Mouse (Mus musculus) neural tube, embryonic 13.5 days (tissue): Measurements from ENCODE around the gene Notum. TPM values are rescaled to one million over a fixed set of nuclear protein-coding genes. Genes with fewer than 3 reads are reported as not detected.
"Not testable (repeated sequence)": the region's sequence is repeated elsewhere in the genome, so short reads cannot be mapped to it uniquely, and the experiment has no call there.

ENCODE experiments used
- ATAC-seq: fragments of 200-750 bp; cut with Nextera tagmentation; 2 replicates; pipeline ENCODE4 v1.8.0; 2017; ENCODE audit warnings: low read depth, mild to moderate bottlenecking, moderate TSS enrichment, moderate library complexity
- H3K27ac ChIP-seq: fragments of 300-500 bp; sonication (generic); replicated peaks from 2 replicates; pipeline ENCODE4 v1.5.1; 2015; ENCODE audit warnings: moderate library complexity, mild to moderate bottlenecking, inconsistent platforms
- H3K27me3 ChIP-seq: fragments of 300-500 bp; sonication (generic); 2 replicates; pipeline ENCODE4 v1.6.1; 2015; ENCODE audit warnings: mild to moderate bottlenecking, inconsistent platforms
- H3K36me3 ChIP-seq: fragments of 300-500 bp; sonication (generic); 2 replicates; pipeline ENCODE4 v1.6.1; 2015; ENCODE audit warnings: mild to moderate bottlenecking, inconsistent platforms
- H3K4me1 ChIP-seq: fragments of 300-500 bp; sonication (generic); replicated peaks from 2 replicates; pipeline ENCODE4 v1.6.1; 2015; ENCODE audit warnings: inconsistent platforms
- H3K4me2 ChIP-seq: fragments of 300-500 bp; sonication (generic); 2 replicates; pipeline ENCODE4 v1.6.1; 2015; ENCODE audit warnings: inconsistent platforms, mild to moderate bottlenecking, moderate library complexity
- H3K4me3 ChIP-seq: fragments of 300-500 bp; sonication (generic); 2 replicates; pipeline ENCODE4 v1.5.1; 2015; ENCODE audit warnings: mild to moderate bottlenecking, inconsistent platforms
- H3K9ac ChIP-seq: fragments of 300-500 bp; sonication (generic); 2 replicates; pipeline ENCODE4 v1.6.1; 2015; ENCODE audit warnings: moderate library complexity, mild to moderate bottlenecking, inconsistent platforms
- H3K9me3 ChIP-seq: fragments of 300-500 bp; sonication (generic); 2 replicates; pipeline ENCODE4 v1.6.1; 2016; ENCODE audit warnings: inconsistent platforms
- WGBS: fragments of 180-500 bp; shearing (Covaris S2); methylation state at CpG from one replicate; pipeline ENCODE4 v1.1.7; 2015; 5-methylcytosine and 5-hydroxymethylcytosine counted together
- polyA plus RNA-seq: library from polyadenylated mRNA; unstranded; fragments of >200 nt; fragmentation: Nextera tagmentation; extraction: Ambion mirVana; gene quantifications from 2 replicates; pipeline ENCODE4 v1.2.1, GENCODE M21; 2015

Notum gene
- polyA plus RNA-seq, 1 experiment from 2014 or later: 2.7 TPM

DNA sequence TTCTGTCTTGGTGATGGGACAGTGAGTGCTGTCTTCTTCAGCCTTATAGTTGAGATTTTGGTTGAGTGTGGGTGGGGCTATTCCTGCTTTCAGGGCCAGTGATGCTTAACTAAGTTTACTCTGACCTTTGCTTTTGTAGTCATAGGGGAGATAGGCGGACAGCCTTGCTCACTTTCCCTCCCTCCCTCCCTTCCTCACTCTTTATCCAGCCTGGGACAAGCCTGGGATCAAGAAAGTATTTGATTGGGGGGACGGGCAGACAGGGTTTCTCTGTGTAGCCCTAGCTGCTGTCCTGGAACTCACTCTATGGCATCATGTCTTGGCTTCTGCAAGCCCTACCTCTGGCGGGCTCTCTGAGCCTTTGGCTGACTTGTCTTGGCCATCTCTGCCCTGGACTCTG is 32.5 kb upstream of the Notum start:
- Histone ChIP-seq H3K4me2 (no peak overlapping the region), H3K27me3 (no peaks in the 10 kb centered on the region), H3K9ac (no peak overlapping the region), H3K36me3 (peaks cover 66% of the 10 kb centered on the region), H3K27ac (no peak overlapping the region), H3K4me3 (no peak overlapping the region), H3K4me1 (peaks cover 23% of the 10 kb centered on the region), H3K9me3 (no peaks in the 10 kb centered on the region)
- 48% methylated on average over 3 of the region's 3 CpGs for WGBS
- no peak for ATAC-seq

DNA sequence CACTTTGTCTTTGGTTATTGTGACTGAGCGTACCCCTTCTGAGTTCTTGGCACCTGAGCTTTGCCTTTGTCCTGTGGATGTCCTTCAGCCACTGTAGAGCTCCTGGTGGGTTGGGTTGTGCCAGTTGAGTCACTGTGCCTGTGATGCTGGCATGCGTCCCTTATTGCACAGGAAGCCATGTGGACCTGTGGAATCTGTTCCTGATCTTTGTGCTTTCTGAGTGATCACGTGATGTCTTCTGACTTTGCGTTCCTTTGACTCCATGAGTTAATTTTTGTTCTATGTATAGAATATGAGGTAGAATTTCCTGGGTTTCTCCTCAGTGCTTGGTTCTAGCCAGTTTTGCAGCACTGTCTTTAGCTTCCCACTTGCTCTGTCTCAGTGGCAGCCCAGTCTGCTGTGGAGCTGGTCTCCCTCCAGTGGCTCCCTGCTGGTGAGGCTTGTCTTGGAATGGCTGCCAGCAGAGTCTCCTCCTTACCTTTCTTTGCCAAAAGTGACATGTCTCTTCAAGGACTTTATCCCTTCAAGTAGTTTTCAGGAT is 31.6 kb upstream of the Notum start:
- H3K9ac ChIP-seq: no peak overlapping the region
- H3K4me3 ChIP-seq: no peak overlapping the region
- H3K27ac ChIP-seq: no peak overlapping the region
- H3K4me1 ChIP-seq: peaks cover 23% of the 10 kb centered on the region
- peaks cover 75% of the 10 kb centered on the region for H3K36me3 ChIP-seq
- H3K27me3 ChIP-seq: no peaks in the 10 kb centered on the region
- H3K9me3 ChIP-seq: no peaks in the 10 kb centered on the region
- 98% methylated on average over 4 of the region's 4 CpGs for WGBS
- H3K4me2 ChIP-seq: no peak overlapping the region
- ATAC-seq: no peak

- Histone ChIP-seq H3K36me3 (peaks cover 83% of the 10 kb centered on the region), H3K27ac (no peak overlapping the region), H3K4me1 (peaks cover 4% of the 10 kb centered on the region; the same call in 1 of the 2 replicates), H3K4me2 (no peak overlapping the region), H3K27me3 (no peaks in the 10 kb centered on the region), H3K9ac (no peak overlapping the region), H3K4me3 (no peak overlapping the region), H3K9me3 (no peaks in the 10 kb centered on the region)
- no peak for ATAC-seq
- WGBS: 82% methylated on average over 3 of the region's 3 CpGs
These were observed 28.4 kb upstream of the Notum start for GRCm38 (mm10) chr11:120689365-120689764.

DNA sequence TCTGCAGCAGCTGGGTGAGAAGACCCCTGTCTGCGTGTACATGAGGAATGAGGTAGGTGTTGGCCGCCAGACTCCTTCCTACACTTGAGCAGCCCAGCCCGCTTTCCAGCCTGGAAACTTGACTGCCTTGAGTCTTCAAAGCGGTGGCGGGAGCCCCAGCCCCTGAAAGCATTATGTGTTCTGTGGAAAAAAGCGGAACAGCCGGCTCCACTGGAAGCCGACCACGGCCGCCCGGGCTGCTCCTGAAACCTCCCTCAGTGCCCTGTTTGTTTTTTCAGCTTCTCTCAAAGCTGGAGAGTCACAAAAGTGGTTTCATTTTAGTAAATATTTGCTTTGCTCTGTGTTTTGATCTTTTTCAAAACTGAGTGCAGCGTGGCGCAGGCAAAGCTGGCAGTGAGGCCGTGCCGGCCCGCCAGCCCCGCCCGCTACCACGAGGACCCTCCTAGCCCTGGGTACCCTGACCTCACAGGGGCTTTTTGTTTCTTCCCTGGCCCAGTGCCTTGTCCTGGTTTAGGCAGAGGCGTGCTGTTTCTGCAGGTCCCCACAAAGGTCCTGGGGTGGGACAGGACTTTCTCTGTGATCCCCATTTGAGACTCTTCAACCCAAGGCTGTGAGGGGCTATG is 25.8 kb upstream of the Notum start:
- no peak for ATAC-seq

GRCm38 (mm10) chr11:120684660-120685059 is 23.7 kb upstream of the Notum start:
- Histone ChIP-seq H3K9me3 (no peaks in the 10 kb centered on the region), H3K4me3 (no peak overlapping the region), H3K27ac (no peak overlapping the region), H3K9ac (no peak overlapping the region), H3K27me3 (no peaks in the 10 kb centered on the region), H3K4me2 (no peak overlapping the region), H3K36me3 (peaks cover 79% of the 10 kb centered on the region), H3K4me1 (no peaks in the 10 kb centered on the region; the same call in 1 of the 2 replicates)
- no peak for ATAC-seq
- WGBS: 93% methylated on average over 2 of the region's 2 CpGs

More for the DNA sequence above, 25.8 kb upstream of the Notum start:
- no peak overlapping the region for H3K4me3 ChIP-seq
- no peak overlapping the region for H3K9ac ChIP-seq
- H3K4me2 ChIP-seq: no peak overlapping the region
- no peaks in the 10 kb centered on the region; the same call in 1 of the 2 replicates for H3K4me1 ChIP-seq
- WGBS: 72% methylated on average over 20 of the region's 20 CpGs
- peaks cover 76% of the 10 kb centered on the region for H3K36me3 ChIP-seq
- no peaks in the 10 kb centered on the region for H3K27me3 ChIP-seq
- H3K9me3 ChIP-seq: no peaks in the 10 kb centered on the region
- peak overlapping the region; percentile 52; the same call in 1 of the 2 replicates for H3K27ac ChIP-seq

DNA sequence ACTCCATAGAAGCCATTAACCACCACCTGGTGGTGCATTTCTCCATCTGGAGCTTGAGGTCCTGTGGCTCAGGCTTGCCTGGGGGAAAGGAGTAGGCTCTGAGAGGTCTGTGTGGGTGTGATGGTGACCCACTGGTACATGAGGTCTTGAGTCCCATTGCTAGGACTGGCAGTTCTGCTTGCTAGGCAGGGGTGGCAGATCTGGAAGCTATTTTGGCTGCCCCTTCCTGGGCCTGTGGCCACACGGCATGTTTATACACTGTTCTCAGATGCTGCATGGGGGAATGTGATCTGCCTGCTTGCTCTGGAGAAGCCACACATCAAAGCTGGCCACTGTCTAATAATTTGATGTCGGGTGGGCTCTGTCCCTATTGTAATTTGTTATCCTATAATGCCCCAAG is 23.1 kb upstream of the Notum start:
- 90% methylated on average over 2 of the region's 2 CpGs for WGBS
- no peak overlapping the region for H3K27ac ChIP-seq
- no peaks in the 10 kb centered on the region; the same call in 1 of the 2 replicates for H3K4me1 ChIP-seq
- H3K36me3 ChIP-seq: peaks cover 79% of the 10 kb centered on the region
- no peak overlapping the region for H3K9ac ChIP-seq
- no peak overlapping the region for H3K4me3 ChIP-seq
- no peak overlapping the region for H3K4me2 ChIP-seq
- H3K9me3 ChIP-seq: no peaks in the 10 kb centered on the region
- ATAC-seq: no peak
- H3K27me3 ChIP-seq: no peaks in the 10 kb centered on the region

- peaks cover 79% of the 10 kb centered on the region for H3K36me3 ChIP-seq
- no peak overlapping the region for H3K4me2 ChIP-seq
- no peaks in the 10 kb centered on the region for H3K9me3 ChIP-seq
- H3K9ac ChIP-seq: no peak overlapping the region
- no peak for ATAC-seq
- no peak overlapping the region for H3K27ac ChIP-seq
- H3K27me3 ChIP-seq: no peaks in the 10 kb centered on the region
- no peaks in the 10 kb centered on the region; the same call in 1 of the 2 replicates for H3K4me1 ChIP-seq
- WGBS: 92% methylated on average over 3 of the region's 3 CpGs
- no peak overlapping the region for H3K4me3 ChIP-seq
These were observed 22.6 kb upstream of the Notum start for GRCm38 (mm10) chr11:120683536-120683935.

DNA sequence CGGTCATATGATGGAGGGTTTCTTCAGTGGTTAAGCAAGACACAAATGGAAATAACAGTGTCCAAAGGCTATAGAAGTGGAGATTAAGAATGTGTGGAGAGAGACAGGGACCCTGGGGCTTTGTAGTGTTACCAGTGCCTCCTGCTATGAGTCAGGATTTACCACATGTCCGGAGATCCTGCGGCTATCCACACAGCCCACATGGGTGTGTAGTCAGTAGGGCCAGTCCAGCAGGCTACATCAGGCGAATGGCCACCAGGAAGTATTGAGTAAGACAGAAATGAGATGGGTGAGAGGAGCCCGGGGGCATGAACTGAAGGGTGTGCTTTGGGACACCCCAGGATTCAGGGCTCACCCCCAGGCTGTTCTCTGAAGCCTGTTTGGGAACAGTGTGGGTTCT is 21.7 kb upstream of the Notum start:
- H3K4me3 ChIP-seq: no peak overlapping the region
- H3K9ac ChIP-seq: no peak overlapping the region; the same call in 1 of the 2 replicates
- H3K36me3 ChIP-seq: peaks cover 79% of the 10 kb centered on the region
- H3K4me1 ChIP-seq: no peaks in the 10 kb centered on the region; the same call in 1 of the 2 replicates
- no peaks in the 10 kb centered on the region for H3K9me3 ChIP-seq
- H3K27me3 ChIP-seq: no peaks in the 10 kb centered on the region
- H3K27ac ChIP-seq: no peak overlapping the region
- WGBS: 96% methylated on average over 5 of the region's 5 CpGs
- H3K4me2 ChIP-seq: no peak overlapping the region
- no peak for ATAC-seq

GRCm38 (mm10) chr11:120679909-120680308 is 18.9 kb upstream of the Notum start:
- no peak overlapping the region for H3K9ac ChIP-seq
- no peak overlapping the region for H3K4me2 ChIP-seq
- H3K4me3 ChIP-seq: no peak overlapping the region
- H3K9me3 ChIP-seq: no peaks in the 10 kb centered on the region
- H3K36me3 ChIP-seq: peaks cover 77% of the 10 kb centered on the region
- WGBS: 88% methylated on average over 3 of the region's 3 CpGs
- no peak for ATAC-seq
- H3K27ac ChIP-seq: no peak overlapping the region
- H3K4me1 ChIP-seq: peaks cover 7% of the 10 kb centered on the region
- H3K27me3 ChIP-seq: no peaks in the 10 kb centered on the region

- no peaks in the 10 kb centered on the region for H3K9me3 ChIP-seq
- WGBS: 92% methylated on average over 4 of the region's 4 CpGs
- H3K4me1 ChIP-seq: peaks cover 23% of the 10 kb centered on the region
- H3K9ac ChIP-seq: no peak overlapping the region
- no peak overlapping the region for H3K4me2 ChIP-seq
- H3K27me3 ChIP-seq: no peaks in the 10 kb centered on the region
- H3K36me3 ChIP-seq: peaks cover 60% of the 10 kb centered on the region
- no peak overlapping the region for H3K4me3 ChIP-seq
- no peak overlapping the region for H3K27ac ChIP-seq
- ATAC-seq: no peak
These were observed 16.0 kb upstream of the Notum start for GRCm38 (mm10) chr11:120676951-120677350.

DNA sequence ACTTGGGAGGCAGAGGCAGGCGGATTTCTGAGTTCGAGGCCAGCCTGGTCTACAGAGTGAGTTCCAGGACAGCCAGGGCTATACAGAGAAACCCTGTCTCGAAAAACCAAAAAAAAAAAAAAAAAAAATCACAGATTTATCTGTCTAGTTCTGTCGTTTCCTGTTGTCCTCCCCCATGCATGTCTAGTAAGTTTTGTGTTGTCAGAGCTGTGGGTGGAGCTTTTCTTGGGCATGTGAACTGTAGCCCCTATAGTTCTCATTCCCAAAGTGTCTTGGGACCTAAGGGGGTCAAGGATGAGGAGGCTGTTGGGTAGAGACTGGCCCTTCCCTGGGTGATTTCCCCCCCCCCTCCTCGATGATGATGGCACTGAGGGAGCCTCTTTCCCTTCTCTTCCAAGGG is 14.9 kb upstream of the Notum start:
- H3K4me1 ChIP-seq: peaks cover 23% of the 10 kb centered on the region
- H3K27ac ChIP-seq, H3K27me3 ChIP-seq: not testable (repeated sequence)

DNA sequence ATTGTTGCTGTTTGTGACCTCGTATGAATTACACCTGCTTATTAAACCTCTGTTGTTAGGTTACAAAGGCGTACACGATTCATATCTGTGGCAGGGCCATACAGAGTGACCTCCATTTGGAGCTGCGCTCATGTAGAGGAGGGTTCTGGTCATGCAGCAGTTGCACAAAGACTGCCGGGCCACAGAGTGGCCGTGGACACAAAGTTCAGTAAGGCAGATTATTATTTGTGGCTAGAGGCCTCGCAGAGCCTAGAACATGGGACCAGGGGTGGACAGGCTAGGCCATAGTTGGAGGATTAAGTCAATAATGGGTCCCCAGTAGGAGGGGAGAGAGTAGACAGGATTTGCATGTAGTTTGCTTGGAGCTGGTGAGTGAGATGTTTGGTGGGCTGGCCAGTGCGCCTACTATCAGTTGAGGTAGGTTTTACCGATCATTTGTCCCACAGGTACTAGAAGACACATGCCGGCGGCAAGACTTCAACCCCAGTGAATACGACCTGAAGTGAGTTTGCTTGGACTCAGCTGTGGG is 12.7 kb upstream of the Notum start:
- peak overlapping the region; percentile 94 for H3K27ac ChIP-seq
- WGBS: 41% methylated on average over 12 of the region's 12 CpGs

More for the DNA sequence above, 14.9 kb upstream of the Notum start:
- peaks cover 51% of the 10 kb centered on the region for H3K36me3 ChIP-seq
- WGBS: 86% methylated on average over 4 of the region's 5 CpGs
- H3K9ac ChIP-seq, H3K4me3 ChIP-seq, ATAC-seq, H3K9me3 ChIP-seq, H3K4me2 ChIP-seq: not testable (repeated sequence)

More for the DNA sequence above, 12.7 kb upstream of the Notum start:
- Histone ChIP-seq H3K9me3 (no peaks in the 10 kb centered on the region), H3K27me3 (no peaks in the 10 kb centered on the region), H3K4me3 (peak overlapping the region; percentile 71), H3K4me1 (peaks cover 23% of the 10 kb centered on the region), H3K36me3 (peaks cover 29% of the 10 kb centered on the region), H3K4me2 (peak overlapping the region; percentile 94), H3K9ac (peak overlapping the region; percentile 87)
- ATAC-seq: peak; percentile 38
